In genomic region chr2:68907721-68908463, GRCm38 (mm10) we compare ENCODE assay signal across 10 mouse cellular contexts. TPM values are rescaled to one million over a fixed set of nuclear protein-coding genes. Genes with fewer than 3 reads are reported as not detected.
A peak's percentile ranks its signal among the peaks of the same experiment; 100 is the strongest.
DNase-seq lines count a peak whose midpoint lies in the region; ATAC-seq and TF ChIP-seq lines count a peak whose summit lies in the region.
"Had no signal": no experiment of that assay in that cellular context is flagged by ENCODE, and none has a peak within 500 bp of the region (broad histone marks: within the 10 kb centered on the region; RNA-seq: fewer than 3 reads in every experiment).

No protein-coding gene starts in this region.

- TF ChIP-seq EP300 in lung, postnatal 0 days (IDR thresholded peaks at IDR 0.05), result no peak

- peak overlapping the region; percentile 36 for H3K4me3 ChIP-seq in heart, embryonic 13.5 days
- no peak overlapping the region for H3K4me3 ChIP-seq in lung, postnatal 0 days (ENCODE audit: low read depth, low read length)
- no peak overlapping the region for H3K4me3 ChIP-seq in midbrain, embryonic 13.5 days (replicated peaks)
- H3K4me3 ChIP-seq: limb, embryonic 13.5 days had no signal

- H3K9me3 ChIP-seq in heart, embryonic 13.5 days, result no peaks in the 10 kb centered on the region
- no peaks in the 10 kb centered on the region for H3K9me3 ChIP-seq in lung, postnatal 0 days (ENCODE audit: low read length)
- H3K9me3 ChIP-seq in midbrain, embryonic 13.5 days, result peaks cover 8% of the 10 kb centered on the region

- ATAC-seq in heart, embryonic 13.5 days (ENCODE audit: extremely low read depth, insufficient number of reproducible peaks, low FRiP score, low TSS enrichment), result no peak
- 0 out of 2 replicates have a peak, but pooled peaks have one; percentile 30 for ATAC-seq in lung, postnatal 0 days
- ATAC-seq in midbrain, embryonic 13.5 days, result no peak

- H3K36me3 ChIP-seq in heart, embryonic 13.5 days, result no peaks in the 10 kb centered on the region
- no peaks in the 10 kb centered on the region for H3K36me3 ChIP-seq in lung, postnatal 0 days (ENCODE audit: insufficient read depth, low read length)
- no peaks in the 10 kb centered on the region for H3K36me3 ChIP-seq in splenic B cell, adult 2 months (ENCODE audit: control insufficient read depth, insufficient read depth, low read length, poor library complexity, severe bottlenecking)
- H3K36me3 ChIP-seq in midbrain, embryonic 13.5 days, result no peaks in the 10 kb centered on the region
- H3K36me3 ChIP-seq: limb, embryonic 13.5 days had no signal

- H3K27me3 ChIP-seq in heart, embryonic 13.5 days (replicated peaks), result no peaks in the 10 kb centered on the region
- H3K27me3 ChIP-seq in lung, postnatal 0 days (replicated peaks; ENCODE audit: insufficient read depth, low read length), result no peaks in the 10 kb centered on the region
- H3K27me3 ChIP-seq in splenic B cell, adult 2 months (ENCODE audit: control insufficient read depth, insufficient read depth, low read length, poor library complexity, severe bottlenecking), result no peaks in the 10 kb centered on the region
- H3K27me3 ChIP-seq in midbrain, embryonic 13.5 days, result no peaks in the 10 kb centered on the region
- H3K27me3 ChIP-seq: limb, embryonic 13.5 days had no signal

- TF ChIP-seq CTCF in lung, postnatal 0 days (IDR thresholded peaks at IDR 0.05), result no peak

- H3K4me2 ChIP-seq in heart, embryonic 13.5 days, result peak overlapping the region; percentile 62
- 0 out of 2 replicates have a peak overlapping the region, but pooled peaks have one; percentile 6 for H3K4me2 ChIP-seq in lung, postnatal 0 days (replicated peaks; ENCODE audit: low read depth, low read length)
- H3K4me2 ChIP-seq in midbrain, embryonic 13.5 days (replicated peaks), result no peak overlapping the region
- H3K4me2 ChIP-seq: limb, embryonic 13.5 days had no signal

- 35% methylated on average over 11 of the region's 11 CpGs for WGBS in heart, embryonic 13.5 days
- 57% methylated on average over 11 of the region's 11 CpGs for WGBS in lung, postnatal 0 days
- WGBS in midbrain, embryonic 13.5 days, result 90% methylated on average over 11 of the region's 11 CpGs

- DNase-seq in heart, adult 11 months, result no peak
- DNase-seq in T-cell, adult 2 months (ENCODE audit: low spot score), result peak; percentile 35
- DNase-seq in lung, postnatal 0 days (ENCODE audit: low spot score), result peak; percentile 44
- peak; percentile 48 for DNase-seq in splenic B cell, adult 2 months (ENCODE audit: low read depth, low spot score)
- no peak for DNase-seq in layer of hippocampus, adult 8-10 months (ENCODE audit: low spot score in 2 of 2)
- no peak for DNase-seq in urinary bladder, postnatal 36 days (ENCODE audit: low spot score in 2 of 2)
- DNase-seq: cerebellum, postnatal 14 days had no signal

- H3K27ac ChIP-seq in heart, embryonic 13.5 days (replicated peaks), result no peak overlapping the region; the same call in 1 of the 2 replicates
- no peak overlapping the region for H3K27ac ChIP-seq in lung, postnatal 0 days (ENCODE audit: low read length)
- no peak overlapping the region for H3K27ac ChIP-seq in midbrain, embryonic 13.5 days
- H3K27ac ChIP-seq: limb, embryonic 13.5 days had no signal

- 0 out of 2 replicates have a peak overlapping the region, but pooled peaks have one; percentile 50 for H3K9ac ChIP-seq in heart, embryonic 13.5 days
- H3K9ac ChIP-seq in lung, postnatal 0 days (replicated peaks; ENCODE audit: low read depth), result no peak overlapping the region
- no peak overlapping the region for H3K9ac ChIP-seq in midbrain, embryonic 13.5 days (replicated peaks)
- H3K9ac ChIP-seq: limb, embryonic 13.5 days had no signal

- H3K4me1 ChIP-seq in heart, embryonic 13.5 days, result peaks cover 38% of the 10 kb centered on the region
- H3K4me1 ChIP-seq in lung, postnatal 0 days (ENCODE audit: insufficient read depth, low read depth, low read length), result 0 out of 2 replicates have a peak, but pooled peaks cover 3% of the 10 kb centered on the region
- H3K4me1 ChIP-seq in midbrain, embryonic 13.5 days (replicated peaks), result no peaks in the 10 kb centered on the region
- H3K4me1 ChIP-seq: limb, embryonic 13.5 days had no signal

RNA-seq across cellular contexts. Expression of gene Cers6, which starts 46.7 kb away (rescaled TPM):
- polyA plus RNA-seq in heart, embryonic 13.5 days (2015; fragmentation: Nextera tagmentation; extraction: Ambion mirVana), result 18.9 and 21.6 TPM in 2 replicates
- polyA plus RNA-seq in lung, postnatal 0 days (2015; fragmentation: Nextera tagmentation; extraction: Ambion mirVana), result 9.6 and 11.4 TPM in 2 replicates
- 10 to 100 TPM; 78.4 to 93.3 (median 91.6) TPM for total RNA-seq in layer of hippocampus, adult 8-10 months (2022)
- 47.1 and 54.5 TPM in 2 replicates for polyA plus RNA-seq in midbrain, embryonic 13.5 days (2015; fragmentation: Nextera tagmentation; extraction: Ambion mirVana)

Comparison
In these comparisons a context has a peak if more than half of its experiments do, and no peak if none do; other contexts are left out.
1. DNase-seq: peak in T-cell, adult 2 months (single experiment), lung, postnatal 0 days (single experiment) and splenic B cell, adult 2 months (single experiment); none in heart, adult 11 months (single experiment), layer of hippocampus, adult 8-10 months (0 of 2) and urinary bladder, postnatal 36 days (0 of 2).